Mouse (Mus musculus) thymus, adult 2 months (tissue): ENCODE measurements around the gene Meaf6.

Experiments
- CTCF ChIP-seq: fragments of 200-500 bp; IDR thresholded peaks from 2 replicates; pipeline ENCODE4 v1.5.1; 2012; ENCODE audit warnings: mild to moderate bottlenecking, control low read depth, low read length, moderate library complexity, borderline replicate concordance; ENCODE audit not compliant: control insufficient read depth, poor library complexity, insufficient read depth; ENCODE audit errors: extremely low read depth
- POLR2A ChIP-seq: fragments of 200-500 bp; IDR thresholded peaks from 2 replicates; pipeline ENCODE4 v1.6.1; 2012; ENCODE audit warnings: mild to moderate bottlenecking, low read length, control low read depth, moderate library complexity; ENCODE audit not compliant: control insufficient read depth, poor library complexity, insufficient read depth; ENCODE audit errors: extremely low read depth

DNA sequence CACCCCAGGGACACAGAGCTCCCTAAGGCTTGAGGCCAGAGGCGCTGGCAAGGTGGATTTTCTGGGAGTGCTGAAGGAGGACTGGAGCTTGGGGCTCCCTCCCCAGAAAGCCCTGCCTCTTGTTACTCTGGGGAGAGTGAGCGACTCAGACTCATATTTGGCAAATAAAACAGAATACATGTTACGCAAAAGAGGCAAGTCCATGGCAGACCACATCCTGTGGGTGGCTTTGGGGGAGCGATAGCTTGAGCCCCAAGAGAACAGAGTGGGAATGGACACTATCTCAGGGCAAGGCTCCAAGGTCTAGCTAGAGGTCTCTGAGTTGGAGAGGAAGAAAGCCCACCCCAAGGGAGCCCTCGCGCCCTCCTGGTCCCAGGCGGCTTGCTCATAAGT lies 38.3 kb downstream of the Meaf6 start:
- TF ChIP-seq CTCF (no peak), POLR2A (no peak)
